In the genomic region with DNA sequence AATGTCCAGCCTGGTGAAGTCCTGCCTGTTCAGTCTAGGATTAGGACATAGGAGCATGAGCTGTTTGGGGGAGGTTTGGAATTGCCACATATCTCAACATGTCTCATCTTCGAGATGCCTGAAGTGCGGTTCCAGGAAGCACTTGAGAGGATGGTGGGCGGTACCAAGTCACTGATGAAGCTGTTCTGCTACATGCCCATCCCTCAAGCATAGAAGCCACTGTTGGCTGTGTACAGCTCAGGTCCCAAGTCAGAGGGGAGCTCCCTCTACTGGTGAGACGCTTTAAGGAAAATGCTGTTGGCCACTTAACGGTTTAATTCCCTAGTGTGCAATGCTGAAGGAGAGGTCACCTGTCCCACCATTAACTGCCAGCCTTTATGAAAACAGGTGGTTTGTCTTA, we compare ENCODE assay signal across 8 mouse cellular contexts. TPM values are rescaled to one million over a fixed set of nuclear protein-coding genes. Genes with fewer than 3 reads are reported as not detected.
A peak's percentile ranks its signal among the peaks of the same experiment; 100 is the strongest.
DNase-seq lines count a peak whose midpoint lies in the region; ATAC-seq and TF ChIP-seq lines count a peak whose summit lies in the region.

No protein-coding gene starts in this region.

- no peak overlapping the region for H3K27ac ChIP-seq in forebrain, embryonic 16.5 days (ENCODE audit: low read length)
- H3K27ac ChIP-seq in intestine, embryonic 14.5 days (ENCODE audit: low read depth): no peak overlapping the region
- H3K27ac ChIP-seq in limb, embryonic 14.5 days (replicated peaks; ENCODE audit: low read depth, low read length): no peak overlapping the region
- no peak overlapping the region for H3K27ac ChIP-seq in midbrain, embryonic 15.5 days
- H3K27ac ChIP-seq in stomach, embryonic 14.5 days (ENCODE audit: low read length): no peak overlapping the region

- H3K9ac ChIP-seq in forebrain, embryonic 16.5 days (replicated peaks; ENCODE audit: low read depth, low read length): no peak overlapping the region
- H3K9ac ChIP-seq in intestine, embryonic 14.5 days (ENCODE audit: low read length): no peak overlapping the region
- no peak overlapping the region for H3K9ac ChIP-seq in limb, embryonic 14.5 days (ENCODE audit: low read depth, low read length, severe bottlenecking)
- no peak overlapping the region for H3K9ac ChIP-seq in midbrain, embryonic 15.5 days
- H3K9ac ChIP-seq in stomach, embryonic 14.5 days (replicated peaks; ENCODE audit: low read depth, low read length): no peak overlapping the region

- no peak overlapping the region for H3K4me2 ChIP-seq in forebrain, embryonic 16.5 days (ENCODE audit: low read length)
- H3K4me2 ChIP-seq in intestine, embryonic 14.5 days (ENCODE audit: low read length): no peak overlapping the region
- no peak overlapping the region for H3K4me2 ChIP-seq in limb, embryonic 14.5 days (replicated peaks; ENCODE audit: low read depth, low read length, severe bottlenecking)
- no peak overlapping the region for H3K4me2 ChIP-seq in midbrain, embryonic 15.5 days
- H3K4me2 ChIP-seq in stomach, embryonic 14.5 days (replicated peaks; ENCODE audit: low read depth, low read length): no peak overlapping the region

- DNase-seq in left cerebral cortex, adult 11 months (ENCODE audit: low spot score): peak; percentile 39
- DNase-seq in left cerebral cortex, adult 8-10 months (ENCODE audit: low spot score in 2 of 2): no peak
- peak; percentile 37 for DNase-seq in c-Kit-positive CD71-positive TER-119-negative erythroid progenitor cells, embryonic 14.5 days (ENCODE audit: low read depth)
- peak; percentile 76 for DNase-seq in intestine, embryonic 14.5 days (ENCODE audit: low spot score)
- DNase-seq in limb, embryonic 14.5 days (ENCODE audit: low spot score): peak; percentile 62

- no peak for TF ChIP-seq POLR2A in limb, embryonic 14.5 days (IDR thresholded peaks at IDR 0.05; ENCODE audit: borderline replicate concordance, extremely low read depth, insufficient read depth, insufficient read length)

- no peak overlapping the region for H3K4me3 ChIP-seq in forebrain, embryonic 16.5 days (replicated peaks; ENCODE audit: low read length)
- no peak overlapping the region for H3K4me3 ChIP-seq in intestine, embryonic 14.5 days (ENCODE audit: low read depth, low read length)
- H3K4me3 ChIP-seq in limb, embryonic 14.5 days (replicated peaks; ENCODE audit: low read length): no peak overlapping the region
- H3K4me3 ChIP-seq in midbrain, embryonic 15.5 days: no peak overlapping the region
- no peak overlapping the region for H3K4me3 ChIP-seq in stomach, embryonic 14.5 days (ENCODE audit: low read depth, low read length)

- no peaks in the 10 kb centered on the region for H3K9me3 ChIP-seq in forebrain, embryonic 16.5 days (ENCODE audit: control insufficient read depth, low read length)
- H3K9me3 ChIP-seq in intestine, embryonic 14.5 days (ENCODE audit: control insufficient read depth, low read length): no peaks in the 10 kb centered on the region
- no peaks in the 10 kb centered on the region for H3K9me3 ChIP-seq in limb, embryonic 14.5 days (ENCODE audit: control insufficient read depth, low read length)
- H3K9me3 ChIP-seq in midbrain, embryonic 15.5 days: no peaks in the 10 kb centered on the region
- no peaks in the 10 kb centered on the region for H3K9me3 ChIP-seq in stomach, embryonic 14.5 days (ENCODE audit: control insufficient read depth, low read depth, low read length)

- peaks cover 9% of the 10 kb centered on the region for H3K4me1 ChIP-seq in forebrain, embryonic 16.5 days (replicated peaks; ENCODE audit: control insufficient read depth, insufficient read depth, low read length)
- no peaks in the 10 kb centered on the region for H3K4me1 ChIP-seq in intestine, embryonic 14.5 days (replicated peaks; ENCODE audit: control insufficient read depth, insufficient read depth, low read length)
- no peaks in the 10 kb centered on the region for H3K4me1 ChIP-seq in limb, embryonic 14.5 days (ENCODE audit: control insufficient read depth, insufficient read depth, low read length)
- no peaks in the 10 kb centered on the region for H3K4me1 ChIP-seq in midbrain, embryonic 15.5 days
- H3K4me1 ChIP-seq in stomach, embryonic 14.5 days (ENCODE audit: control insufficient read depth, insufficient read depth, low read length): no peaks in the 10 kb centered on the region

- peak; percentile 82 for ATAC-seq in forebrain, embryonic 16.5 days
- ATAC-seq in intestine, embryonic 14.5 days (replicated peaks; ENCODE audit: low FRiP score, low TSS enrichment, low read depth): peak; percentile 55; the same call in 1 of the 2 replicates
- peak; percentile 53; the same call in 1 of the 2 replicates for ATAC-seq in limb, embryonic 14.5 days (ENCODE audit: low FRiP score, low read depth)
- ATAC-seq in midbrain, embryonic 15.5 days (replicated peaks): peak; percentile 76
- peak; percentile 69; the same call in 1 of the 2 replicates for ATAC-seq in stomach, embryonic 14.5 days (ENCODE audit: insufficient number of reproducible peaks, insufficient read depth, low FRiP score, low read depth)

- WGBS in forebrain, embryonic 16.5 days: 13% methylated on average over 5 of the region's 5 CpGs
- 16% methylated on average over 5 of the region's 5 CpGs for WGBS in intestine, embryonic 14.5 days
- 25% methylated on average over 5 of the region's 5 CpGs for WGBS in limb, embryonic 14.5 days
- 17% methylated on average over 5 of the region's 5 CpGs for WGBS in midbrain, embryonic 15.5 days
- 14% methylated on average over 5 of the region's 5 CpGs for WGBS in stomach, embryonic 14.5 days

- no peaks in the 10 kb centered on the region for H3K27me3 ChIP-seq in forebrain, embryonic 16.5 days (replicated peaks; ENCODE audit: control insufficient read depth, insufficient read depth, low read length)
- no peaks in the 10 kb centered on the region for H3K27me3 ChIP-seq in intestine, embryonic 14.5 days (replicated peaks; ENCODE audit: control insufficient read depth, insufficient read depth, low read length)
- no peaks in the 10 kb centered on the region for H3K27me3 ChIP-seq in limb, embryonic 14.5 days (ENCODE audit: control insufficient read depth, insufficient read depth, low read length)
- H3K27me3 ChIP-seq in midbrain, embryonic 15.5 days (replicated peaks): no peaks in the 10 kb centered on the region
- no peaks in the 10 kb centered on the region for H3K27me3 ChIP-seq in stomach, embryonic 14.5 days (ENCODE audit: control insufficient read depth, insufficient read depth, low read length)

- H3K36me3 ChIP-seq in forebrain, embryonic 16.5 days (ENCODE audit: control insufficient read depth, insufficient read depth): no peaks in the 10 kb centered on the region
- H3K36me3 ChIP-seq in intestine, embryonic 14.5 days (ENCODE audit: control insufficient read depth, insufficient read depth, low read length): peaks cover 5% of the 10 kb centered on the region
- peaks cover 4% of the 10 kb centered on the region; the same call in 1 of the 2 replicates for H3K36me3 ChIP-seq in limb, embryonic 14.5 days (ENCODE audit: control insufficient read depth, insufficient read depth, low read length)
- H3K36me3 ChIP-seq in midbrain, embryonic 15.5 days (replicated peaks): no peaks in the 10 kb centered on the region
- no peaks in the 10 kb centered on the region for H3K36me3 ChIP-seq in stomach, embryonic 14.5 days (ENCODE audit: control insufficient read depth, insufficient read depth, low read length)

RNA-seq across cellular contexts. Expression of a gene that starts 11.3 kb away (rescaled TPM):
- total RNA-seq in left cerebral cortex, adult 8-10 months (2022): 10 to 100 TPM; 11.4 to 16.5 (median 12.9) TPM
- 11.9 and 12.1 TPM in 2 replicates for polyA plus RNA-seq in forebrain, embryonic 16.5 days (2015; fragmentation: Nextera tagmentation; extraction: Ambion mirVana)
- 20.6 and 22.4 TPM in 2 replicates for polyA plus RNA-seq in intestine, embryonic 14.5 days (2014; fragmentation: Nextera tagmentation; extraction: Ambion mirVana)
- 7.5 and 8.0 TPM in 2 replicates for polyA plus RNA-seq in limb, embryonic 14.5 days (2012; rRNA removed)
- polyA plus RNA-seq in limb, embryonic 14.5 days (2014; fragmentation: Nextera tagmentation; extraction: Ambion mirVana): 16.5 and 20.0 TPM in 2 replicates
- polyA plus RNA-seq in midbrain, embryonic 15.5 days (2015; fragmentation: Nextera tagmentation; extraction: Ambion mirVana): 10.4 and 11.2 TPM in 2 replicates
- 17.2 and 20.4 TPM in 2 replicates for polyA plus RNA-seq in stomach, embryonic 14.5 days (2014; fragmentation: Nextera tagmentation; extraction: Ambion mirVana)

RNA-seq across cellular contexts. Expression of a gene that starts 49.8 kb away (rescaled TPM):
- total RNA-seq in left cerebral cortex, adult 8-10 months (2022): 10 to 100 TPM; 45.1 to 51.5 (median 46.7) TPM
- 75.0 and 78.8 TPM in 2 replicates for polyA plus RNA-seq in forebrain, embryonic 16.5 days (2015; fragmentation: Nextera tagmentation; extraction: Ambion mirVana)
- polyA plus RNA-seq in intestine, embryonic 14.5 days (2014; fragmentation: Nextera tagmentation; extraction: Ambion mirVana): 45.2 and 53.6 TPM in 2 replicates
- 67.9 and 78.0 TPM in 2 replicates for polyA plus RNA-seq in limb, embryonic 14.5 days (2012; rRNA removed)
- 49.4 and 63.7 TPM in 2 replicates for polyA plus RNA-seq in limb, embryonic 14.5 days (2014; fragmentation: Nextera tagmentation; extraction: Ambion mirVana)
- 60.6 and 63.5 TPM in 2 replicates for polyA plus RNA-seq in midbrain, embryonic 15.5 days (2015; fragmentation: Nextera tagmentation; extraction: Ambion mirVana)
- 54.7 and 60.4 TPM in 2 replicates for polyA plus RNA-seq in stomach, embryonic 14.5 days (2014; fragmentation: Nextera tagmentation; extraction: Ambion mirVana)

Comparison
In these comparisons a context has a peak if more than half of its experiments do, and no peak if none do; other contexts are left out.
1. DNase-seq: peak in left cerebral cortex, adult 11 months (single experiment), c-Kit-positive CD71-positive TER-119-negative erythroid progenitor cells, embryonic 14.5 days (single experiment), intestine, embryonic 14.5 days (single experiment) and limb, embryonic 14.5 days (single experiment); none in left cerebral cortex, adult 8-10 months (0 of 2).
2. Peak in every context shown above with its lines, with median percentiles within 50 percentile points of each other: ATAC-seq.